8 mouse cellular contexts compared by ENCODE assay signal in genomic region chr11:36106639-36107038, GRCm38 (mm10).
A peak's percentile ranks its signal among the peaks of the same experiment; 100 is the strongest.
DNase-seq lines count a peak whose midpoint lies in the region; ATAC-seq and TF ChIP-seq lines count a peak whose summit lies in the region.

No protein-coding gene starts in this region.

- H3K9ac ChIP-seq in intestine, embryonic 15.5 days = no peak overlapping the region
- no peak overlapping the region for H3K9ac ChIP-seq in intestine, postnatal 0 days (ENCODE audit: low read depth, low read length)
- no peak overlapping the region for H3K9ac ChIP-seq in hindbrain, embryonic 11.5 days (ENCODE audit: low read depth, low read length)
- no peak overlapping the region for H3K9ac ChIP-seq in neural tube, embryonic 12.5 days

- no peak for TF ChIP-seq CTCF in intestine, postnatal 0 days (IDR thresholded peaks at IDR 0.05; ENCODE audit: low read depth)

- DNase-seq in embryo, embryonic 10 days (ENCODE audit: low spot score) = peak; percentile 68
- peak; percentile 68 for DNase-seq in hindbrain, embryonic 11.5 days (ENCODE audit: low spot score)
- DNase-seq in urinary bladder, adult 2 months (ENCODE audit: low spot score) = no peak
- DNase-seq in kidney, adult 11 months = no peak
- no peak for DNase-seq in spleen, postnatal 36 days (ENCODE audit: low spot score in 2 of 2)

- H3K27me3 ChIP-seq in intestine, embryonic 15.5 days (replicated peaks) = no peaks in the 10 kb centered on the region
- no peaks in the 10 kb centered on the region for H3K27me3 ChIP-seq in intestine, postnatal 0 days (replicated peaks; ENCODE audit: control insufficient read depth, insufficient read depth, low read length)
- H3K27me3 ChIP-seq in hindbrain, embryonic 11.5 days (ENCODE audit: control insufficient read depth, insufficient read depth, low read length) = 0 out of 2 replicates have a peak, but pooled peaks cover 2% of the 10 kb centered on the region
- no peaks in the 10 kb centered on the region for H3K27me3 ChIP-seq in neural tube, embryonic 12.5 days (replicated peaks)

- no peak overlapping the region for H3K4me2 ChIP-seq in intestine, embryonic 15.5 days (replicated peaks)
- H3K4me2 ChIP-seq in intestine, postnatal 0 days (replicated peaks; ENCODE audit: low read depth) = no peak overlapping the region
- H3K4me2 ChIP-seq in hindbrain, embryonic 11.5 days (replicated peaks; ENCODE audit: low read depth, low read length) = no peak overlapping the region
- H3K4me2 ChIP-seq in neural tube, embryonic 12.5 days (replicated peaks) = peak overlapping the region; percentile 20; the same call in 1 of the 2 replicates

- no peaks in the 10 kb centered on the region for H3K9me3 ChIP-seq in intestine, embryonic 15.5 days
- no peaks in the 10 kb centered on the region for H3K9me3 ChIP-seq in intestine, postnatal 0 days (ENCODE audit: control insufficient read depth)
- H3K9me3 ChIP-seq in hindbrain, embryonic 11.5 days (ENCODE audit: control insufficient read depth, low read length) = no peaks in the 10 kb centered on the region
- H3K9me3 ChIP-seq in neural tube, embryonic 12.5 days = no peaks in the 10 kb centered on the region

- H3K4me1 ChIP-seq in intestine, embryonic 15.5 days (replicated peaks) = no peaks in the 10 kb centered on the region
- H3K4me1 ChIP-seq in intestine, postnatal 0 days (replicated peaks; ENCODE audit: control insufficient read depth, insufficient read depth, low read length) = no peaks in the 10 kb centered on the region
- H3K4me1 ChIP-seq in hindbrain, embryonic 11.5 days (replicated peaks; ENCODE audit: control insufficient read depth, insufficient read depth, low read length) = peaks cover 13% of the 10 kb centered on the region
- peaks cover 49% of the 10 kb centered on the region for H3K4me1 ChIP-seq in neural tube, embryonic 12.5 days

- no peaks in the 10 kb centered on the region for H3K36me3 ChIP-seq in intestine, embryonic 15.5 days
- H3K36me3 ChIP-seq in intestine, postnatal 0 days (ENCODE audit: control insufficient read depth, insufficient read depth) = no peaks in the 10 kb centered on the region
- H3K36me3 ChIP-seq in hindbrain, embryonic 11.5 days (ENCODE audit: control insufficient read depth, insufficient read depth, low read length) = no peaks in the 10 kb centered on the region
- H3K36me3 ChIP-seq in neural tube, embryonic 12.5 days = no peaks in the 10 kb centered on the region

- no peak overlapping the region for H3K4me3 ChIP-seq in intestine, embryonic 15.5 days (replicated peaks)
- H3K4me3 ChIP-seq in intestine, postnatal 0 days (ENCODE audit: low read depth, low read length) = no peak overlapping the region
- H3K4me3 ChIP-seq in hindbrain, embryonic 11.5 days (ENCODE audit: low read depth, low read length) = no peak overlapping the region
- H3K4me3 ChIP-seq in neural tube, embryonic 12.5 days = no peak overlapping the region

- ATAC-seq in intestine, embryonic 15.5 days = peak; percentile 39; the same call in 1 of the 2 replicates
- no peak for ATAC-seq in intestine, postnatal 0 days
- ATAC-seq in hindbrain, embryonic 11.5 days (ENCODE audit: low FRiP score) = peak; percentile 74
- peak; percentile 58 for ATAC-seq in neural tube, embryonic 12.5 days (ENCODE audit: low FRiP score, low read depth)

- H3K27ac ChIP-seq in intestine, embryonic 15.5 days = no peak overlapping the region
- H3K27ac ChIP-seq in intestine, postnatal 0 days (ENCODE audit: low read depth, low read length) = no peak overlapping the region
- H3K27ac ChIP-seq in hindbrain, embryonic 11.5 days (ENCODE audit: low read depth, low read length) = peak overlapping the region; percentile 67
- peak overlapping the region; percentile 26; the same call in 1 of the 2 replicates for H3K27ac ChIP-seq in neural tube, embryonic 12.5 days

- WGBS in intestine, embryonic 15.5 days = 38% methylated on average over 10 of the region's 10 CpGs
- 36% methylated on average over 10 of the region's 10 CpGs for WGBS in intestine, postnatal 0 days
- 29% methylated on average over 10 of the region's 10 CpGs for WGBS in hindbrain, embryonic 11.5 days
- WGBS in neural tube, embryonic 12.5 days = 22% methylated on average over 10 of the region's 10 CpGs

Comparison
In these comparisons a context has a peak if more than half of its experiments do, and no peak if none do; other contexts are left out.
1. H3K27ac ChIP-seq: peak in hindbrain, embryonic 11.5 days (single experiment) and neural tube, embryonic 12.5 days (single experiment); none in intestine, embryonic 15.5 days (single experiment) and intestine, postnatal 0 days (single experiment).
2. DNase-seq: peak in embryo, embryonic 10 days (single experiment) and hindbrain, embryonic 11.5 days (single experiment); none in urinary bladder, adult 2 months (single experiment), kidney, adult 11 months (single experiment) and spleen, postnatal 36 days (0 of 2).